Mouse (Mus musculus) layer of hippocampus, adult 2 months (tissue): Measurements from ENCODE around the gene Serpina5. TPM values are rescaled to one million over a fixed set of nuclear protein-coding genes. Genes with fewer than 3 reads are reported as not detected.

Experiments used
- DNase-seq, 2 experiments: peaks; one replicate each; pipeline ENCODE4 v3.0.0; 2022; ENCODE audit warnings: low spot score in 2 of 2
- H3K27ac ChIP-seq: fragments of 200-600 bp; 2 replicates; pipeline ENCODE4 v1.8.1; 2022
- H3K4me3 ChIP-seq: fragments of 200-600 bp; 2 replicates; pipeline ENCODE4 v1.8.1; 2022; ENCODE audit warnings: mild to moderate bottlenecking
- CTCF ChIP-seq: fragments of 200-600 bp; conservative IDR thresholded peaks from 2 replicates; pipeline ENCODE4 v1.8.1; 2022; ENCODE audit warnings: antibody characterized with exemption, mild to moderate bottlenecking, moderate library complexity
- long read RNA-seq, 2 experiments: library from polyadenylated mRNA; stranded (forward); transcript quantifications; one replicate each; pipeline ENCODE4 v2.0.0; 2021; ENCODE audit warnings: borderline mapping rate in 2 of 2
- total RNA-seq, 2 experiments: library from RNA; stranded (reverse); gene quantifications; 2 replicates each; pipeline ENCODE4 v1.2.3; 2021

Gene Serpina5
- total RNA-seq = not detected
- long read RNA-seq, experiment 1 = 0 reads
- long read RNA-seq, experiment 2 = 0 reads

DNA sequence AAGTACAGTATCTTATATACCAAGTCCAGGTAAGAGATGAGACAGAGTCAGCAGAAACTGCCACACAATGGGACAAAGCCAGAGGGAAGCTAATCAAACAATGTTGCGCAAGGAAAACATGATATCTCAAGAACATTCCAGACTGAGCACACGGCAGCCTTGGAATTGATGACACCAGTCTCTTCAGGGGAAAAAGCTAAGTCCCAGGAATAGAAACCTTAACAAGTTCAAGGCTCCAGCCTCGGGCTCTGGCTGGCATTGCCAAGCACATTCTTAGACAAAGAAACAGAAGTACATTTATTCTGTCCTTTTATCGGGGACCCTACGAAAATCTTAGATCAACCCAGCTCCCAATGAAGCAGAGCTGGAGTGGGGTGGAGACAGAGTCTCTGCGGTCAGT lies at the start of gene Serpina5:
Gene Serpina5 (plus strand): TSS at position 346 of the 400 bp plus-strand sequence.
- no peak for DNase-seq
- no peak for TF ChIP-seq CTCF
- H3K27ac ChIP-seq = no peak within 1 kb of the TSS
- H3K4me3 ChIP-seq = no peak within 1 kb of the TSS

DNA sequence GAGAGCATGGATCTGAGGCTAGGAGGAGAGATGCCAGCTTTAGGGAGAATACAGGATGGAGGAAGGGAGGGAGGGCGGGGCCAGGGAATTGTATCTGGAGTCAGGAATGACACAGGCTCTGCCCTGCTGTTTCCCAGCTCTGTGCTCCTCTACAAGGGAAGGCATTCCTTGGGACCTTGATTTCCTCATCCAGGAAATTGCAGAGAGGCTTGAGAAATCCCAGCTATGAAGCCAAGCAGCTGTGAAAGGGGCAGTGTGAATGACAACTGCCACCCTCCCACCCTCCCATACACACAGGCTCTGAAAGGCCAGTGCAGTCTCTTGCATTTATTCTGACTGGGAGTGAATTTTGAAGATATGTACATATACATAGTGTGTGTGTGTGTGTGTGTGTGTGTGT lies 46.9 kb upstream of the Serpina5 start:
- TF ChIP-seq CTCF = no peak
- no peak for DNase-seq
- H3K4me3 ChIP-seq = no peak overlapping the region
- H3K27ac ChIP-seq = no peak overlapping the region

DNA sequence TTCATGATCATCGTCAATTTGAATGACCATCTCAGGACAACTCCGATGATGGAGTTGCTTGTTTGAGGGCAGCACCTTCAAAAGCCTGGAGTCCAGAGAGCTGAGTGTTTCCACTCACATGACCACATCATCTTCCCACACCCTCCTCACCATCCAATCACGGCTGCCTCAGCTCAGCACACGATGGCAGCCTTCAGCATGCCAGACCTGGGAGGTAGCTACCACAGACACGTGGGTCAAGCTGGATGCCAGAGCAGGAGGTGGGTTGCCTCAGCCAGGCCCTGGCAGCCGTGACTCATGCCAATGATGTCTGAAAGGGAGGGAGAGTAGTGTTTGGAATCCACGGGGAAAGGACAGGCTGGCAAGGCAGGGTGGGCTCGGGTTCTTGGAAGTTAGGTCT lies 45.2 kb upstream of the Serpina5 start:
- TF ChIP-seq CTCF = no peak
- Histone ChIP-seq H3K4me3 (no peak overlapping the region), H3K27ac (no peak overlapping the region)
- no peak for DNase-seq

DNA sequence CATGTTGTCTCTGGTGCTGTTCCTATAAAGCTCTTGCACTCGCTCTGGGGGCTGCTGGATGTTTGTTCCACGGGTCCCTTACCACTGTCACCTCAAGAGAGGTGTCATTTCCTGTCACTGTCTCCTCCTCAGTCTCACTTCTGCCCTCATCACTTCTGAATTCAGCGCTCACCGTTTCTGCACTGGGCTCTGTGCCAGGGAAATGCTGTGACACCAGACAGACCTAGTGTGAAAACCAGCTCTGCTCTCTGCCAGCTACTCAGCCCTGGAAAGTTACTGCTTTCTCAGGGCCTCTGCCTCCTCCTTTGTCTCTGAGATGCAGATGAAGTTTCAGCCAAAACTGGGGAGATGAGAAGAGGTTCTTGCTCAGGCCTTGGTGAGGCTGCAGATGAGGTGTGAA lies 43.9 kb upstream of the Serpina5 start:
- Histone ChIP-seq H3K27ac (no peak overlapping the region), H3K4me3 (no peak overlapping the region)
- DNase-seq = peak in 1 of 2 experiments; percentile 58
- TF ChIP-seq CTCF = no peak

DNA sequence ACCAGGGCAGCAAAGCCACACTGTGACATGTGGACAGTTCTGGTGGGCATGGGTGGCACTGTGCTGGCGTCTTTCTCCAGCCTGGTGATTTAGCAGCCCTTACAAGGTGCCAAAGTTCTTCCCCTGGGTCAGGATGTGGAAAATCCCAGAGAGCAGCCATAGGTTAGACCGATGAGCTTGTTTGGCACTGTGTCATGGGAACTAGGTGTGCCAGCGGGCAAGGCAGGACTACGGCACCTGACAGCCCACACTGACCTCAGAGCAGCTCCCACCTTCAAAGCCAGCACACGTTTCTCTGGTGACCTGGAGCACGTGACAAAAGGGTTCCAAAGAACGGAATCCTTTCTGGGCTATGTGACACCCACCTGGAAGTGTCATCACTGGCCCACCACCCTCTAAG lies 43.4 kb upstream of the Serpina5 start:
- TF ChIP-seq CTCF = no peak
- Histone ChIP-seq H3K4me3 (no peak overlapping the region), H3K27ac (no peak overlapping the region)
- DNase-seq = no peak

DNA sequence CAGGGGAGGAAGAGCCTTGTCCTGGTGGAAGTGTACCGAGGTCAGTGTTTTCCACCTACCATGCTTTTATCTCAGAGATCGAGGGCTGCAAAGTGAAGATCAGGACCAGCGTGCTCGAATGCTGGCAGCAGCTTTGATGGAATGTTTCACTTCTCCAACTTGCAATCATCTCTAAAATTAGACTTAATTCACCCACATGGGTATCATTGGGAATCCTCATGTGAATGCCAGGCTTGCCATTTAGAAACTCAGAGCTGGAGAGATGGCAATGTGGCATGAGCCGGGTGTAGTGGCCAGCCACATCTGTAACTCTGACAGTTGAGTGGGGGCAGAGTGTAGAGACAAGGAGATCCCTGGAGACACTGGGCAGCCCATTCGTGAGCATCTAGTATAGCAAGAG lies 40.8 kb upstream of the Serpina5 start:
- Histone ChIP-seq H3K27ac (no peak overlapping the region), H3K4me3 (no peak overlapping the region)
- no peak for DNase-seq
- TF ChIP-seq CTCF = no peak

DNA sequence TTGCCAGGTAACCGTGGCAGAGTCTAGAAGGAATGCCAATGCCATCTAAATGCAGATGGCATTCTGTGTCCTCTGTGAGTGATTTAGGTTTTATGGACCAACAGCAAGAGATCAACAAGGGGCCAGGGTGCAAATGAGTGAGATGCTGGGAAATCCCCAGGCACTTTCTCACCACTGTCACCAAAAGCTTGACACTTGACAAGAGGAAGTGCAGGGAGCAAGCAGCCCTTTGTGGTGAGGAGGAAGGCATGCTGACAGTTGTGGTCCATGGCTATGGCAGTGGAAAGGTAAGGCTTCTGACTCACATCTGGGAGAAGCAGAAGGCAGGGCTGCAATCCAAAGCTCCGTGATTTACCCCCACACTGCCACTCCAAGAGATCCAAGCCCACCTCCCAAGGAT lies 39.1 kb upstream of the Serpina5 start:
- H3K4me3 ChIP-seq = no peak overlapping the region
- no peak for TF ChIP-seq CTCF
- DNase-seq = no peak
- H3K27ac ChIP-seq = no peak overlapping the region

DNA sequence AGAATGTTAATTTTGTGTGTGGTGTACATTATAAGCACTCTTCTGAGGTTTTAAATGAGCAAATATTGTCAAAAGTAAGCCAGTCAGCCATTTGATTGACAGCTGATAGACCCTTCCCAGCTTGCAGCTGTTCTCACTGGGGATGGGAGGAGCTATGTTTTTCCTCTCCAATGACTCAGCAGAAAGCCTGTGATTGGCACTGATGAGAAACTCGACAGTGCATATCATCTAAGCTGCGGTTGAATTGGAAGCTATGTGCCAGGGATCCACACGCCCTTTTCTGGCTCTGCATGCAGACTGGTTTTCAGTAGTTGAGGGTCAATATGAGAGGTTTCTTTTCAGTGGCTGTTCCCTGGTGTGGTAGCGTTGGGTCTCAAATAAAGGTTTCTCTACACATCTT lies 36.4 kb upstream of the Serpina5 start:
- peak overlapping the region; percentile 67 for H3K27ac ChIP-seq

DNA sequence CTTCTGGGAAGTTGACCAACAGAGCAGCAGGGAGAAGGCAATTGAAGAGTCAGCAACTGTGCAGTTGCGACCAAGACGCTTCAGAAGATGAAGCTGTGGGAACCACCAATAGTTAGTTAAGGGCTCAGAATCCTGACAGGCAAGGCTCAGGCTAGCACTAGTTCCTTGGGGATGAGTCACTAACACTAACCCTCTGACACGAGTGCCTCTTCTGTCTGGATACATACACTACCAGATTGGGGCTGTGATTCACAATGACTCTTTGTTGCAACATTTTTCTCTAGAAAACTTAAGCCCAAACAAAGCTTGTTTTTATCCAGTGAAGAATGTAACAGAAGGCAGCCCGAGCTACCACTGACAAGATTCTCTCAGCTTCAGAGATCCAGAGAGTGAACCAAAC lies 35.9 kb upstream of the Serpina5 start:
- no peak for TF ChIP-seq CTCF
- peak overlapping the region; percentile 67 for H3K27ac ChIP-seq
- H3K4me3 ChIP-seq = no peak overlapping the region
- no peak for DNase-seq

More for the DNA sequence above, 36.4 kb upstream of the Serpina5 start:
- no peak for DNase-seq
- TF ChIP-seq CTCF = no peak
- no peak overlapping the region for H3K4me3 ChIP-seq

DNA sequence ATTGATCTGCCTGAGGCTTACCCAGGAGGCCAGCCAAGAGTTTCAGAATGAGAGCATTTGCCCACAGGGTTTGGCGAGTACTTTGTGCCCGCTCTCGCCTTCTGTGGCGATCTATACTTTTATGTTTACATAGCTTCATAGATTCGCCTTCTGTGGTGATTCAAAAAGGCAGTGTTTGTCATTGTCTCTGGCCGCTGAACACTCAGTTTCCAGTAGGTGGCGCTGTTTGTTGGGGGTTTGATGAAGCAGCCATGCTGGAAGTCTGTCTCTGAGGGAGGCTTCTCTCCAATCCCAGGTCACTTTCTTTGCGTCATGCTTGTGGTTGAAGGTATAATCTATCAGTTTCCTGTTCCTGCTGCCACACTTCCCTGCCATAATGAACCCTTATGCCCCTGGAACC lies 34.7 kb upstream of the Serpina5 start:
- Histone ChIP-seq H3K27ac (peak overlapping the region; percentile 48; the same call in 1 of the 2 replicates), H3K4me3 (no peak overlapping the region)
- peak in 1 of 2 experiments; percentile 74 for DNase-seq
- TF ChIP-seq CTCF = peak; percentile 87

DNA sequence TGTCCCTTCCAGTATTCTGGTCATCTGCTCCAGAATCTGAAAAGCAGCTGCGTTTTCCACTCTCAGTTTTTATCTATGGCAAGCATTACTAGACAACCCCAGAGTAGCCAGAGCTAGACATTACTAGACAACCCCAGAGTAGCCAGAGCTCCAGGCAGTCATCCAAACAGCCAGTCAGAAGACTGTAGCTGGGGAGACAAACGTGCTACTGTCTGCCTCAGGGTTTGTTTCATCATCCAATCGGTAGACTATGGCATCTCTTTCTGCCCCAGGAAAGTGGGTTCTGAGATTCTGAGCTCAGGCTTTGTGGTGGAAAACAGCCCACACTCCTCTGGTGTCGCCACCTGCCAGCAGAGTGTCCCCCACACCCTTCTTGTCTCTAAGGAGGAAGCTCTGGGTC lies 33.4 kb upstream of the Serpina5 start:
- peak; percentile 63 to 64 for DNase-seq
- H3K27ac ChIP-seq = peak overlapping the region; percentile 85
- H3K4me3 ChIP-seq = peak overlapping the region; percentile 41
- no peak; the same call in 1 of the 2 replicates for TF ChIP-seq CTCF

DNA sequence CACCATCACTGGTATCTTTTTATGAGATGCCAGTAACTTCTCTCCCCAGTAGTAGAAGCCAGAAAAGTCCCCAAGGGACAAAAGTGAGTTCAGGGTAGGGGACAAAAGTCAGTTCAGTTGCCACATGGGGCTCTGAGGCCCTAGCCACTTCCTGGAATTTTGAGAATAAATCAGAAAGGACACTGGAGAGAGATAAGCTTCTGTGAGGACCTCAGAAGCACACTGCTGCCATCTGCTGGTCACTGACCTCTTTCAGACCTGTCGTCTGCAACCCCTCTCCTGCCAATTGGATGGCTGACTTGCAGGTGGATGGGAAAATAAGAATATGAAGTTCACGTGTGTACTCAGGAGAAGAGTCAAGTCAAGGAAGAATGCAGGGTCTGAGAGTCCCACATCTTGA lies 31.3 kb upstream of the Serpina5 start:
- DNase-seq = peak; percentile 71 to 83
- Histone ChIP-seq H3K27ac (no peak overlapping the region), H3K4me3 (no peak overlapping the region)
- peak; percentile 96 for TF ChIP-seq CTCF

DNA sequence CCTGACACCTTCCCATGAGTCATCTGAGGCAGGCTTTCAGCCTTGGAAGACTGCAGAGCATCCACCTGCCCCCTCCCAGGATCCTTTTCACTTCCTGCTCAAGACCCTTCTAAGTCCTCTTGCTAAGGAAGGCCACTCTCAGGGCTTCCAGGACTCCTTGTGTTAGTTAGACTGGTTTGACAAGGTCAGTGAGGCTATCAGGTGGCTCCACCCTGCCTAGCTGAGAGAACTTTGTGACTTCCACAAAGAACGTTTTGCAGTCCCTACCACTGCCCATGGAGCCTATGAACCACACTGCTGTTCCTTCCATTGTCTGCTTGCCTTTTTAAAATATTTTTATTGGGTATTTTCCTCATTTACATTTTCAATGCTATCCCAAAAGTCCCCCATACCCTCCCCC lies 29.2 kb upstream of the Serpina5 start:
- DNase-seq = no peak
- Histone ChIP-seq H3K4me3 (no peak overlapping the region), H3K27ac (0 out of 2 replicates have a peak overlapping the region, but pooled peaks have one; percentile 28)
- no peak for TF ChIP-seq CTCF

DNA sequence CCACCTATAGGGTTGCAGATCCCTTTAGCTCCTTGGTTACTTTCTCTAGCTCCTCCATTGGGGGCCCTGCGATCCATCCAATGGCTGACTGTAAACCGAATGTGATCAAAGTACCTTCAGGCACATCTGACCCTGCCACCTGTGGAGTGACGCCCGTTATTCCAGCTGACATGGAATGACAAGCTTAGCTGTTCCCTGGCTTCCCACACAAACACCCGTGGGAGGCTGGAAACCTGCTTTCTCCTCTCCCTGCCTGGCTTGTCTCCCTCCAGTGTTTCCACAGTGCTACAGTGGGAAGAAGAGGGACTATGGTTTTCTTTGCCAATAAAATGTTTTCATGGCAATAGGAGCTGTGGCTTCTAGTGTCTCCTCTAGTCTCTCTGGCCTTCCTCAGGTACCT lies 28.6 kb upstream of the Serpina5 start:
- TF ChIP-seq CTCF = peak; percentile 49
- DNase-seq = peak in 1 of 2 experiments; percentile 44
- Histone ChIP-seq H3K4me3 (no peak overlapping the region), H3K27ac (peak overlapping the region; percentile 67)

DNA sequence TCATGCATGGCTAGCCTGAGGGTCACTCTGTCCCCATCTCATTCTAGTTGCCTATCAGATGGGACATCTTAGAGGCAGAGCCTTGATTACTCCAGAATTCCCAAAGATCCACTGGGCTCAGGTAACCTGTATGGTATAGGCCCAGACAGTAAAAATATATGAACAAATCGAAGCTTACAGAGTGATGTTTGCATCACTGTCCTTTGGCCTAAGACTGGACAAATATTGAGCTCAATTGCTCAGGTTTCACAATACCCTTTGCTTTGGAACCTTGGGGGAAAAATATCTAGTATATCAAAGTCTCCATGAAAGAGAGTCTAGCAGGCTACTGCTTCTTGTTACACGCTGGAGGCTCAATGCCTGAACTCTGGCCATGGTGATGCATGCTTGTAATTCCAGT lies 10.8 kb upstream of the Serpina5 start:
- H3K27ac ChIP-seq = no peak overlapping the region
- H3K4me3 ChIP-seq = no peak overlapping the region
- TF ChIP-seq CTCF = no peak
- DNase-seq = no peak
